Mouse (Mus musculus) embryonic fibroblast, embryonic 13.5 days (primary cell): ENCODE measurements around the gene Nfic. TPM values are rescaled to one million over a fixed set of nuclear protein-coding genes. Genes with fewer than 3 reads are reported as not detected.
A peak's percentile ranks its signal among the peaks of the same experiment; 100 is the strongest.

Source experiments
- H3K27ac ChIP-seq: 2 replicates; pipeline ENCODE4 v1.5.1; 2012; ENCODE audit warnings: low read length, control low read depth, inconsistent platforms; ENCODE audit not compliant: insufficient read depth
- H3K4me1 ChIP-seq: 2 replicates; pipeline ENCODE4 v1.6.1; 2011; ENCODE audit warnings: low read length; ENCODE audit not compliant: control insufficient read depth, insufficient read depth
- H3K4me3 ChIP-seq: 2 replicates; pipeline ENCODE4 v1.5.1; 2011; ENCODE audit warnings: mild to moderate bottlenecking, control low read depth, low read length; ENCODE audit not compliant: insufficient read depth
- CTCF ChIP-seq: IDR thresholded peaks from 2 replicates; pipeline ENCODE4 v1.5.1; 2011; ENCODE audit warnings: mild to moderate bottlenecking, control low read depth, low read length, moderate library complexity, borderline replicate concordance; ENCODE audit not compliant: insufficient read depth
- POLR2A ChIP-seq: IDR thresholded peaks from 2 replicates; pipeline ENCODE4 v1.6.1; 2011; ENCODE audit warnings: low read depth, mild to moderate bottlenecking, control low read depth, low read length, moderate library complexity
- polyA plus RNA-seq: library from polyadenylated mRNA; stranded (reverse); fragments of >200 nt; gene quantifications from 2 replicates; pipeline ENCODE4 v1.2.4, GENCODE M21; 2011; ENCODE audit warnings: low read depth; ENCODE audit not compliant: missing spikeins, insufficient read length

Gene Nfic
- polyA plus RNA-seq, 1 experiment = 84.8 TPM

DNA sequence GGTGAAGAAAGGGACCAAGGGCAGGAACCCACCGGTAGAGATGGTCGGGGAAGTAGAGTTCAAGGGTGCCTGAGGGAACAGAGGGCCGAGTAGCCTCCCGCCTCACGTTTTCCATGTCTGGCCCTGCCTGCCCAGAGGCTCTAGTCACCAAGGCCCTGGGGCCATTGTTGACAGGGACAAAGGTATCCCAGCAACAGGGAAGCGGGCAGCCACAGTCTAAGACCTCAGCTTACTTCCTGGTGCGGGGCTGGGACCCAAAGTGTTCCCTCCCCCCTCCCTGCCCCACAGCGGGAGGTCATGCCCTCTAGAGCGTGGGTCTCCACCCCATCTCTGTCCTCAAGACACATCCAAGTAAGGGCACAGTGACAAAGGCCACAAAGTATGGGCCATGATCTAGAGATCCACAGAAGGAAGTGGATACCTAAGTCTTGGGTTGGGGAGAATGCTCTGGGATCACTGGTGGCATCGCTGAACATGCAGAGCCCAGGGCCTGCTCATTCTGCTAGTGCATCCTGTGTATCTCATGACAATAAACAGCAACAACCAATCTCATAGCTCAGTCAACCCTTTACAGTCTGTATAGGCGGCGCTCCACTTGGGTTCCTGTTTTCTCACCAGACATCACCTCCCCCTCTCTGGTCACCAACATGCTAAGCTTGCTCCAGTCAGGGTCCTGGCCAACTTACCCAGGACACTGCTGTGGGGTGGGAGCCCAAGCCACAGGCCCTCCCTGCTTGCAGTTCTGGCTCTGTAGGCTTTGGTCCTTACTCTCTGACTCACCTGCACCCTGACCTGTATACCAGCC lies 89.6 kb downstream of the Nfic start, which contains the start of gene 4930404N11Rik:
TSS of gene 4930404N11Rik (minus strand) at position 145 of the 805 bp plus-strand sequence.
- H3K4me1 ChIP-seq = no peaks in the 10 kb centered on the region
- TF ChIP-seq POLR2A (peak; percentile 18), CTCF (no peak)
- no peak within 1 kb of the TSS for H3K27ac ChIP-seq
- no peak within 1 kb of the TSS for H3K4me3 ChIP-seq

DNA sequence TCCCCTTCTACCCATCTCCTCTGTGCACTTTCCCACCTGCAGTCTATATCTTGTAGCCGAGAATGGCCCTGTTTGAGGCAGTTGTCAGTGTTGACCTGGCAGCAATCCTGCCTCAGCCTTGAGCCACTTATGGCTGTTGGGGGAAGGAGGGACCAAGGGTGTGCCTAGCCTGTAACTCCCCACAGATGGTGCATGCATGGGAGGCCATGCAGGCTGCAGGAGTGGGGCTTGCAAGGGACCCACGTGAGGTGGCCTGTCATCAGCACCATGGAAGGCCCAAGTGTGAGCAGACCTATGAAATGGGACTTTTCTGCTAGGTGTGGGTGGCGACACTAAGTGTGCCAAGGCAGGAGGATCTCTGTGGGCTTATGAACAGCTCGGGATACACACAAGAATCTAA lies 90.4 kb downstream of the Nfic start:
- Histone ChIP-seq H3K4me1 (no peaks in the 10 kb centered on the region), H3K27ac (no peak overlapping the region), H3K4me3 (no peak overlapping the region)
- TF ChIP-seq POLR2A (peak; percentile 39; the same call in 1 of the 2 replicates), CTCF (no peak)

DNA sequence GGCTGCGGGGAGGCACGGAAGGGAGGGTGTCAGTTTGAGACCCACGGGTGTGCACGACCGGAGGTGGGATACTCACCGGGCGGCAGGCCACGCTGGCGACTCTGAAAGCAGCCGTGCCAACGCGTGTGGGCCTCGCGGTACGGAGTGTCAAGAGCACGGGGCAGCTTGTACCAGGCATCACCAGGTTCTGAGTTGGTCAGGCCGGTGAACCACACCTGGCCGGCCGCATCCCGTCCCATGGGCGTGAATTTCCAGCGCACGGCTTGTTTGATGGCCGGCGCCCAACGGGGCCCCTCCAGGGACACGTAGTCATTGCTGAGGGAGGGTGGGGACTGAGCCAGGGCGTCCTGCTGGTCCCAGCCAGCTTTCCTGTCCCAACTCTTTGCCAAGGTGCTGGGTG lies 90.8 kb downstream of the Nfic start:
- H3K4me3 ChIP-seq = no peak overlapping the region
- TF ChIP-seq POLR2A (no peak), CTCF (no peak)
- no peak overlapping the region for H3K27ac ChIP-seq
- H3K4me1 ChIP-seq = no peaks in the 10 kb centered on the region

DNA sequence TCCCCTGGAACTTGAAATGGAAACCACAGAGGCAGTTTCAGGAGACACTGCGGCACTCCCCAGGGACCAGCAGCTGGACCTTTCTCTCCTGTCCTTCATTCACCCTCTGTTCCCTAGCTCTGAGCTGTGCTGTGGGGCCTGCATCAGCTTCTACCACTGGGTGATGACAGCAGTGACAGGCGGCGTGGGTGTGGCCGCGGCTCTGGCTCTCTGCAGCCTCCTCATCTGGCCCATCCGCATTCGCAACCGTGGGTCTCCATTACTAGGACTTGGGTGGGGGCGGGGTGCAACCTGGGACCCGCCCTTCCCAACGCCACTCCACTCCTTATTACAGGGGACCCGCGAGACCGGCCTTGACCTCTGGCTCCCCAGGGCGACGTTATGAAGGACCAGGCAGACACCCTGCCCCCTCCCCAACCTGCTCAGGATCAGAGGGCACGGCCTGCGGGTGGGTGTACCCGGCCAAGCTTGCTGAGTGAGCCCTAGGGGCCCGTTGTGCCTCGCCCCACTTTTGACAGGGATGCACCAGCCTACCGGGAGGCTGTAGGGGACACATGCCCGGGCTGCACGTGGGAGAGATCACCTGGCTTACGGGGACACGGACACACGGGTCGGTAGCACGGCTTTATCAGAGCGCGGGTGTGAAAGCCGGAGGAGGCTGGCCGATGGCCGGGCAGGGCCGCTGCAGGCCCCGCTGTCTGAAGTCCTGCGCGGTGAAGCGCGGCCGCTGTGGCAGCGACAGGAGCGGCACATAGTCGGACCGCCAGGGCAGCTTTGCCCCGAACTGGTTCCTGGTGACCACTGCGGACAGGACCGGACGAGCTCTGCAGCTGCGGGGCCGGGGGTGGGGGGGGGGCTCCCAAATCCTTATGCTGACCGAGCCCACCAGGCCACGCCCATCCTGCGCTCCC lies 91.7 kb downstream of the Nfic start:
- H3K4me3 ChIP-seq = no peak overlapping the region
- H3K4me1 ChIP-seq = no peaks in the 10 kb centered on the region
- no peak overlapping the region for H3K27ac ChIP-seq
- TF ChIP-seq CTCF (no peak), POLR2A (no peak)

DNA sequence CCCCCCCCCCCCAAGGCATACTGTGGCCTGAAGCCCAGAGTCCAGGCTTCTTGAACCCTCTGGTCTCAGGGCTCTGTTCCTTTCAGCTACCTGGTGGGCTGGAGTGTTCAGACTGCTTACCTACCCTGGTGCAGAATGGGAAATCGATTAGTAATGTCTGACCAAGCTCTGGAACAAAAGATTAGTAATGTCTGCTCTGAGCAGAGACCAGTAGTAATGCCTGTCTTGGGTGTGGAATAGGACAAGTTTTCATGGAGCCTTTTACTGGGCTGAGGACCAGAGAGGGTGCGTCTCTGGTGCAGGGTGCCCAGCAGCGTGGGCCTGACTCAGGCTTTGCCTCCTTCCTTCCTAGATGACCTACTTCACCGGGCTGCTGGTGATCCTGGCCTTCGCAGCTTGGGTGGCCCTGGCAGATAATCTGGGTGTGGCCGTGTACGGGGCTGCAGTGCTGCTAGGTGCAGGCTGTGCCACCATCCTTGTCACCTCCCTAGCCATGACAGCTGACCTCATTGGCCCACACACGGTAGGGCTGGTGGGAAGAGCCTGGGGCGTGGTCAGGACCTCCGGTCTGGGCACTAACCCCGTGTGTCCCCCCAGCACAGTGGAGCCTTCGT lies 93.0 kb downstream of the Nfic start:
- no peak for TF ChIP-seq CTCF
- no peak for TF ChIP-seq POLR2A
- Histone ChIP-seq H3K27ac (no peak overlapping the region), H3K4me3 (no peak overlapping the region), H3K4me1 (no peaks in the 10 kb centered on the region)

DNA sequence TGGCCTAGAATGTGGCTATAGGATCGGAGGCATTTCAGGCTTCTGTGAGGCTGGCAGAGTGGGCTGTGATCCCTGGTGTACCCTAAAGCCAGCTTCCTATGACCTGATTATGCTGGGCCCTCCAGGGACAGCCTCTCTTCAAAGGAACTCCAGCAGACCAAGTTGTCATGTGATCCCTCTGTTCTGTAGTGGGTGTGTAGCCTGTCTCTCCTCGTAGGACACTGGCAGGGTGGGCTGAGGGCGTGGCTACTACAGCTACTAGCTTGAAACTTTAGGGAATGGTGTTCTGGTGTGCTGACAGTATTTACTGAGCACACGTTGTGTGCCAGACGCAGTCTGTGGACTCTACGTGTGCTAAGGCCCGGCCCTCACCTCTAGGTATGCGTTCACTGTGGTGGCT lies 94.7 kb downstream of the Nfic start:
- H3K4me1 ChIP-seq = 0 out of 2 replicates have a peak, but pooled peaks cover 2% of the 10 kb centered on the region
- TF ChIP-seq CTCF = no peak
- TF ChIP-seq POLR2A = no peak

DNA sequence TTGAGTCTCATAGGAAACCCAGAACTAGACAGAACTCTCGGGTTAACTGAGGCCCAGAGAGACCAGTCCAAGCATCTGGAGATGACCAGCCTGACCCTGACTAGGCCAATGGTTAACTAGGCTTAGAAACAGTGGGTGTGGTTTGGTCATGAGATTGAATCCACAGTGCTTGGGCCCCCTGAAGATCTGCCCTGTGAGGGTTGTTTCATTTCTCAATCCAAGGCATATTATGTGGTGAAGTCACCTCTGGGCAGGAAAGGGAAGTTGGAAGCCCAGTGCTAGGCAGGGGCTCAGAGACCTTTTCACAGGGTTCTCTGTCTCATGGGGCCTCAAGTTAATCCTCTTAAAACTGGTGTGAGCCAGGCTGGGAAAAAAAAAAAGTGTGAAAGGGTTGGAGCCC lies 96.6 kb downstream of the Nfic start:
- H3K27ac ChIP-seq = no peak overlapping the region
- no peak for TF ChIP-seq CTCF
- no peak for TF ChIP-seq POLR2A
- 0 out of 2 replicates have a peak, but pooled peaks cover 2% of the 10 kb centered on the region for H3K4me1 ChIP-seq
- H3K4me3 ChIP-seq = no peak overlapping the region

More for the DNA sequence above, 94.7 kb downstream of the Nfic start:
- Histone ChIP-seq H3K27ac (no peak overlapping the region), H3K4me3 (no peak overlapping the region)

DNA sequence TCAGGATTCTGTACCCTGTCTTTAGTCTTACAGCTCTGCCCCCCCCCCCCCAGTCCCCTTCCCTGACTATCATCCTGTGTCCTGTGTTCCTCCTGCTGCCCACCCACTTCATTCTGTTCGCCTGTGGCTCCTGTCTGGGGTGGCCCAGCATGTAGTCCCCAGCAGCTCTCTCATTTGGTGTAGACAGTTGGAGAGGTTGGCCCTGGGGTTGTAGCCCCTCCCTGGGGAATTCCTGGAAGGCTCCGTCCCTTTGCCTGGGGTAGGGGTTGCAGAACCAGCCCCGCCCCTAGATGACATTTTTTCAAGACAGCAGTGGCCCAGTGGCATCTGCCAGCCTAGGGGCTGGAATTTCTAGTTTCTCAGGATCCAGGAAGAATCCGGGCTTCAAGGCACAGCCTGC lies 97.2 kb downstream of the Nfic start:
- Histone ChIP-seq H3K4me3 (peak overlapping the region; percentile 67), H3K4me1 (0 out of 2 replicates have a peak, but pooled peaks cover 2% of the 10 kb centered on the region), H3K27ac (no peak overlapping the region)
- TF ChIP-seq CTCF (no peak), POLR2A (no peak)

DNA sequence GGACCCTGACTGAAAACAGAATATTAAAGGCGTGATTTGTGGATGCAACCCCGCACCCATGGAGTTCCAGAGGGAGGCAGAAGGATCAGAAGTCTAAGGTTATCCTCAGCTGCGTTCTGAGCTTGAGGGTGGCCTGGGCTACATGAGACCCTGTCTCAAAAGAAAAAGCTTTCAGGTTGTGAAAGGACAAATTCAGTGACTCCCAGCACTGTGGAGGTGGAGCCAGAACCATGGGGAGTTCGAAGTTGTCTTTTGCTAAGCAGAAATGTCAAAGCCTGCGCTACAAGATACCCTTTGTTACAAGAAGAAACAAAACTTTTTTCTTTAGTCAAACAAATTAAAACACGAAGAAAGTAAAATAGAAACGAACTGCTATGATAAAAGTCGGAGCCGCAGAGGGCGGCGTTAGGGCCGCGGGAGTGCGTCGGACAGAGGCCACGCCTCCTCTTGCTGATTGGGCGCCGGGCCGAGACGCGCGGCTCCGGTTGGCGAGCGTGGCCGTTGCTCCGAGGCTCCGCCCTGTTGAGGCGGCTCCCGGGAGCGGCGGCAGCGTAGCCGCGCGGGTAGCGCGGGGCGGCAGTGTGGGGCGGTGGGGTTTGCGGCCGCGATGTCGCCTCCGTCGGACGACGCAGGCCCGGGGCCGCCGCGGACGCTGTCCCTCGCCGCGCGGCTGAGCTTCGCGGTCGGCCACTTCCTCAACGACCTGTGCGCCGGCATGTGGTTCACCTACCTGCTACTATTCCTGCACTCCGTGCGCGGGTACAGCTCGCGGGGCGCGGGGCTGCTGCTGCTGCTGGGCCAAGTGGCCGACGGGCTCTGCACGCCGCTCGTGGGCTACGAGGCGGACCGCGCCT lies 98.2 kb downstream of the Nfic start, which contains the start of gene Mfsd12:
TSS of gene Mfsd12 (plus strand) at position 501 of the 854 bp plus-strand sequence.
- Histone ChIP-seq H3K4me3 (peak within 1 kb of the TSS; percentile 67), H3K4me1 (0 out of 2 replicates have a peak, but pooled peaks cover 2% of the 10 kb centered on the region), H3K27ac (no peak within 1 kb of the TSS)
- peak; percentile 61 for TF ChIP-seq POLR2A
- TF ChIP-seq CTCF = no peak
